Mouse (Mus musculus) lung, postnatal 0 days (tissue): ENCODE results near the gene Afg3l1.

Experiments used
- CTCF ChIP-seq: IDR thresholded peaks from 2 replicates; pipeline ENCODE4 v1.5.1; 2016; ENCODE audit warnings: antibody characterized with exemption, mild to moderate bottlenecking
- EP300 ChIP-seq: IDR thresholded peaks from 2 replicates; pipeline ENCODE4 v1.6.1; 2016; ENCODE audit warnings: antibody characterized with exemption, mild to moderate bottlenecking, control low read depth

DNA sequence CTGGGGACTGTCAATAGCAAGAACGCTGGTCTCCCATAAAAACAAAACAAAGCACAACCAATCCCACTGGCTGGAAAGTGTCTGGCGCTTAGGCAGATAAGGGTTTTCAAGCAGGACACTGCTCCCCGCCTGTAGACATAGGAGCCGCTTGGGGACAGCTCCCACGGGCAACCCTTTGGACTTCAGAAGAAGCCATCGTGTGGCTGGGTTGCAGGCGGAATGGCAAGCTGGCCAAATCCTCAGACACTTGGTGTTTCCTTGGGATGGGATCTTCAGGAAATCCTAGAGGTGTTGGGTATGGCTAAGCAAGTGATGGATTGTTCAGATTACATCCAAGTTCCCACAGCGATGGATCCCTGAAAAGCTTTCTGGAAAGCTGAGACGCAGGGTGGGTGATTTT, 36.4 kb downstream of the Afg3l1 start:
- TF ChIP-seq CTCF (no peak), EP300 (no peak)
